Mouse (Mus musculus): Measurements from ENCODE around the gene Nr1h4.

DNA sequence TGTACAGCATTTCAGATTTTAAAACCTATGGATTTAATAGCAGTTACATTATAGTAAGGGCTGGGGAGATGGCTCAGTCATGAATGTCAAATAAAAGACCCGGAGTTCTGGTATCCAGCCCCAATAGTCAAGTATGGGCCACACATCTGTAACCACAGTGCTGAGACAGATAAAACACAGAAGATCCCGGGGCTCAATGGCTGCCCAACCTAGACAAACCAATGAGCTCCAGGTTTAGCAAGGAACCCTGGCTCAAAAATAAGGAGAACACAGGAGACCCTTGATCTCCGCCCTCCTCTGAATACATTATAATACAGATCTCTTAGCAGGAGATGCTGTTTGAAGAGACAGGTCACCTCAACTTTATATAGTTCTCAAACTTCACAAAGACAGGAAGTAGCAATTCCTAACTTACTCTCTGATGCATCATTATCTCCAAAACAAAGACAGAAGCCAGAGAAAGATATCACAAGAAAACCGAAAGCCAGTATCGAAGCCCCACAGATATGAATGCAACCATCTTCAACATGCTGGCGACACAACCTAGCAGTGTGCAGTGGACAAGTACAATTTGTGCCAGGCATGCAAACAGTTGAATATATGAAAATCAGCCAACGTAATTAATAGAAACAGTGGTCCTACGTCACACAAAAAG is 110.8 kb downstream of the Nr1h4 start:
- TF ChIP-seq CTCF (IDR thresholded peaks at IDR 0.05; ENCODE audit: insufficient read depth, low read depth, low read length): no peak
- TF ChIP-seq POLR2A (IDR thresholded peaks at IDR 0.05; ENCODE audit: insufficient read depth, low read depth, low read length): no peak
